Mouse (Mus musculus): ENCODE data around the gene Dock1.

The Dock1 gene

DNA sequence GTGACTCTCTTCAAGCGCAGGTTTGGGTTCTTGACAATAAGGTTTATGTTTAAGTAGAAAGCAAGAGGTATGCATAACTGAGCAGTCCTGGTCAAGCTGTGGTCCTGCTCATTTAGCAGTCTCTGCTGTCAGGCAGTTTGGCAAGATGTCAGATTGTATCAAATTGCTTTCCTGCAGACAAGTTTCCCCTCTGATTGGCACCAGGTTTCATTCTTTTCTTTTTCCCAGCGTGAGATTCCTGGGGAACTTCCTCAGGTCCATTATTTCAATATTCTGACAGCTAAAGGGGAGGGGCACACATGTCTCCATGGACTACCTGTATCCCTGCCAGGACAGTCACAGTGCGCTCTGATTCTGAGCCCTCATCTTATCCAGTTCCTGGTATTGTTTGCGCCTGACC, 153.4 kb downstream of the Dock1 start:
- DNase-seq (ENCODE audit: low read depth): peak; percentile 36

DNA sequence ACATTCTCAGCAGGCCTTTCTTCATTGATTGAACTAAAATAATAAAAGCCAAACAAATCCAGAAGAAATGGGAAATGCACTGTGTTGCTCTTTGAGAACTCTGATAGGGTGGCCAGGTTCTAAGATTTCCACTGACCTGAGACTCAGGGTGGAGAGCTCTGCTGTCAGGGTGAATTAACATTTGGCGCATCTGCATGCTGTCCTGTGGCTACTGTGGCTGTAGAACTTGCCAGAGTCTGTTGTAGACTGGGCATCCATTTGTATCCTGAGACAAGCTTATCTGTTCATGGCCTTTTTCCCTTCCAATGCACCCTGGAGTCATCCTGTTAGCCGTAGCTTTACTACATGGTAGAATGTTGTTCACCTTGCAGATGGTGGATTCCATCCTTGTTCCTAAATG, 169.6 kb downstream of the Dock1 start:
- no peak for DNase-seq (ENCODE audit: low read depth)

GRCm38 (mm10) chr7:134842751-134843150, 172.3 kb downstream of the Dock1 start:
- DNase-seq (ENCODE audit: low read depth): no peak

- no peak for DNase-seq (ENCODE audit: low read depth)
Measured at GRCm38 (mm10) chr7:134862000-134862399, 191.5 kb downstream of the Dock1 start.

DNA sequence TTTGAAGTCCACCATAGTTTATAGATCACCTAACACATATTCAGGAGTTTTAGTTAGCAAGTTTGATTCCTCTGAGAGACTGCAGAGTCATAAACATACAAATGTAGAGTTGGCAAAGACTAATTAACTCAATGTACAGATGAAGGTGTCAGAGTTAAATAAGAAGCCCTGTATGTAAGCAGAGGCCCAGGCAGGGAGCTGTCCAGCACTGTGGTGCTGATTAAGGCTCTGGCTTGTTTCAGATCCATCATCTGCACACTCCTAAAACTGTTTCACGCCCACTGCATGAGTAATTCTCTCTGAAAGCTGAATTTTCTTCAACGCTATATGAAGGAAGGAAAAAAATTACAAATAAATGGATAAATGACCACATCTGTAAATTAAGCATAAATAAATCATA, 193.7 kb downstream of the Dock1 start:
- DNase-seq (ENCODE audit: low read depth): peak; percentile 88

GRCm38 (mm10) chr7:134872511-134872910, 202.1 kb downstream of the Dock1 start:
- no peak for DNase-seq (ENCODE audit: low read depth)

GRCm38 (mm10) chr7:134872981-134873380, 202.5 kb downstream of the Dock1 start:
- DNase-seq (ENCODE audit: low read depth): no peak

- DNase-seq (ENCODE audit: low read depth): no peak
Measured at GRCm38 (mm10) chr7:134878985-134879384, 208.5 kb downstream of the Dock1 start.

DNA sequence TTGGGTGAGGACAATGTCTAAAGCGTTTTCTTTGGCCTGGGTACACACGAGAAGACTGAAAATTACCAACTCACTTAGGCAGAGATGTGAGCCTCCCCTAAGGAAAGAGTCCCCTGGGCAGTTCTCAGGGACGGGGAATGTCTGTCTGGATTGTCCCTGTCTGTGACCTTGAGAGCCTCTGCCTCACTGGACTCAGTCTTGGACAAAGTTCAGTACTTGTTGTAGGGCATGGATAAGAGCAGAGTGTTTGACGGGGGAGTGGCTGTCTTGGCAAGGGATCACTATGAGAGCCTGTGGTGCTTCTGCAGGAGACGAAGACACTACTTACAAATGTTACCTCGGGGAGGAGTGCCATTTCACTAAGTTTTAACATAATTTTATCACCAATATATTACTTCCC, 210.0 kb downstream of the Dock1 start:
- no peak for DNase-seq (ENCODE audit: low read depth)

GRCm38 (mm10) chr7:134883516-134883915, 213.1 kb downstream of the Dock1 start:
- peak; percentile 5 for DNase-seq (ENCODE audit: low read depth)

DNA sequence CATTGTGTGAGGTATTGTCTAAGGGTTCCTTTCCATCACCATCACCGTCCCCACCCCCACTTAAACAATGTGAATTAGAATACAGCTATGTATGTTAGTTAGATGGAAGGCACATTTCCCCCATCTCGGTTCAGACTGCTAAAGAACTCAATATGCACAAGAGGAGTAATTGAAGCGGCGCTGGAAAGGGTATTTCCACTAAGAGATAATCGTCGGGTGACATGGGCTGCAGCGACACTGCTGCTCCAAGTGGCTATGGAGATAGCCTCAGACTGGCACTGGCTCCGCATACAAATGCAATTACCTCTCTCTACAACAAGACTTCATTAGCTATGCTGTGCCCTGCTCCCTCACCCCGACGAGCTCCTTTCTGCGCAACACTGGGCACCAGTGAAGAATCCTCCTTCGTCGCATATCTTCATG, 222.0 kb downstream of the Dock1 start:
- no peak for DNase-seq (ENCODE audit: low read depth)

DNA sequence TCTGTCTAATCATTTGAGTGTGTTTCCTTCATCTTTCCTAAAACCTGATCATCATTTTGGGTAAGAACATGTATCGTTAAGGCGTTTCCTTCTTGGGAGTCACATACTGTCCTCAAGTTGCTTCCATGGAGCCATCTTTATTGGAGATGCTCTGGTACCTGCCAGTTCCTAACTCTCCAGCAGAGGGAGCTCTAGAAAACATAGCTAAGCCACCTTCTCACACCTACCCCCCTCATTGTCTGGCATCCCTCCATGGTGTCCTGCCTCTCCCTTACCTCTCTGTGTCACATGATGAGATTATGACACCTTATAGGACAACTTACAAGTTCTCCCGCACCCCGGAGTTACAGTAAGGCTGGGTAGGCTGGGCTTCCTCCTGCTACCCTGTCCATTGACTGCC, 222.5 kb downstream of the Dock1 start:
- DNase-seq (ENCODE audit: low read depth): peak; percentile 26

DNA sequence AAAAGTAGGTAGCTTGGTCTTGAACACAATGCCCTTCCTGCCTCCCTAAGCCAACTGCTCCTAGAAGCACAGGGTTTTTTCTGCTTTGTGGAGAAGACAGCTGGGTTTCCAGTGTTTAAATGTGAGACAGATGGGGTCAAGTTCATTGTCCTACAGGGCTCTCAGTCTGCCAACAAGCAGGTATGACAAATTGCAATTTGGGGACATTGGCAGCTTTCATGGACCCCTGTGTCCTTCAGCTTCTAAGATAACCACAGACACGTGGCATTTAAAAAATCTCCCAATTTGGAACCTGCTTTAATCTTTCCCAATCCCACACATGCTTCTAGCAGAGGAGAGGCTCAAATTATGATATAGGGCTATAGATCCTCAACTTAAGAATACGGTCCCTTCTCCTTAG, 224.2 kb downstream of the Dock1 start:
- DNase-seq (ENCODE audit: low read depth): no peak

GRCm38 (mm10) chr7:134899462-134899861, 229.0 kb downstream of the Dock1 start:
- DNase-seq (ENCODE audit: low read depth): no peak

DNA sequence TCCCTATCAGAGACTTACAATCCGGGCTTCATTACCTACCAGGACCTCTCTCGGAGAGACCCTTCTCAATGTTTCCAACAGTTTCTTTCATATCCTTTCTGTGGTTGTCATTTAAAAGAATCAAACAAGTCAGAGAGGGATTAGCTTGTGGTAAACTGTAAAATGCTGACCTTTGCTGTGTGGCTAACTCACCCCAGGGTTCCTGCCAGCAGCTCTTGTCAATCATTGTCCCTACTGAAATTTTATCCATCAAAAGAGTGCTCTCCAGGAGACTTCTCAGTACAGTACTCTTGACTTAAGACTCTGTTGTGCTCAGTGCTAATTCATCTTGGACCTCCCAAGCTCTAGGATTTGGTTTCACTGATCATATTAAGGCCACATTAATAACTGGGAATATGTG, 231.5 kb downstream of the Dock1 start:
- DNase-seq (ENCODE audit: low read depth): no peak

GRCm38 (mm10) chr7:134931886-134932285, 261.4 kb downstream of the Dock1 start:
- no peak for DNase-seq (ENCODE audit: low read depth)

GRCm38 (mm10) chr7:134937471-134937926, 267.0 kb downstream of the Dock1 start:
- no peak for DNase-seq (ENCODE audit: low read depth)

DNA sequence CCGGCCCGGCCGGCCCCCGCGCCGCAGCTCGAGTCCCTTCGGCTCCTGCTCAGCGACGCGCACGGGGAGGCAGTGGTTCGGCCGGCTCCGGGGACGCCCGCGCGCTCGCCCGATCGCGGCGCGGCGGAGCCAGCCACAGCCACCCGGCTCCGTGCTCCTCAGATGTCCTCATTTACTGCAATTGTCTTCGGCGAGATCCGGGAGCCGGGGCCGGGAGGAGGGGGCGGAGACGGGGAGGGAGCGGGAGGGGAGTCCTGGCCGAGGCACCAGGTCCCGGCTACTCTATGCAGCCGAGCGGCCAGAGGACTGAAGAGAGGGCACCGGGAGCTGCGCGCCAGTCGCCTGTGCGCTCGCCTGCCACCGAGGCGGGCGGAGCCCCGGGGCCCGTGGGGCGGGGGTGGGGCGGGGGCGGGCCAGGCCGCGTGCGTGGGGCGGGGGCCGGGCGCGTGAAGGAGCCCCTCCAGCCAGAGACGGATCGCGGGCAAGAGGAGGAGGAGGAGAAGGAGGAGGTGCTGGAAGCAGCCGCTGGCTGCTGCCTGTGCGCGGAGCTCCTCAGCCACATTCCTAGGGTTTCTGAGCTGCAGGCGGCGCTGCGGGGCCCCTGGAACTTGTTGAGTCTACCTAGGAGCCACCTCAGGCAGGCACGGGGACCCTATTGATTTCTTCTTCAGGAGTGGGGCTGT, 267.6 kb downstream of the Dock1 start, which contains the start of gene Fam196a:
TSS of gene Fam196a (minus strand) at position 504 of the 683 bp plus-strand sequence.
- no peak for DNase-seq (ENCODE audit: low read depth)

DNA sequence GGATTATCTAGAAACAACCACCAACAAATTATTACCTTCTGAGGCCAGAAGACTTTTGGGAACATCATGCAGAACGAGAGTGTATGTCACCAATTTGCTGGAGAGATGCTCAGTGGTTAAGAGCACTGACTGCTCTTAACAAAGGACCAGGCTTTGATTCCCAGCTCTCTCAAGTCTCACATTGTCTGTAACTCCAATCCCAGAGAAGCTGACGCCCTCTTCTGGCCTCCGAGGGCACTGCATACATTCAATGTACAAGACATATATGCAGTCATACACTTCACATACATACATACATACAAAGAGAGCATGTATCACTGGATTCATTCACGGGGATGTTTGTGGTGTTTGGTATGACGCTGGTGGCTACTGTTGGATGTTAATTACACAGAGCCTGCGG, 271.4 kb downstream of the Dock1 start:
- no peak for DNase-seq (ENCODE audit: low read depth)

GRCm38 (mm10) chr7:134943063-134943462, 272.6 kb downstream of the Dock1 start:
- DNase-seq (ENCODE audit: low read depth): no peak

DNA sequence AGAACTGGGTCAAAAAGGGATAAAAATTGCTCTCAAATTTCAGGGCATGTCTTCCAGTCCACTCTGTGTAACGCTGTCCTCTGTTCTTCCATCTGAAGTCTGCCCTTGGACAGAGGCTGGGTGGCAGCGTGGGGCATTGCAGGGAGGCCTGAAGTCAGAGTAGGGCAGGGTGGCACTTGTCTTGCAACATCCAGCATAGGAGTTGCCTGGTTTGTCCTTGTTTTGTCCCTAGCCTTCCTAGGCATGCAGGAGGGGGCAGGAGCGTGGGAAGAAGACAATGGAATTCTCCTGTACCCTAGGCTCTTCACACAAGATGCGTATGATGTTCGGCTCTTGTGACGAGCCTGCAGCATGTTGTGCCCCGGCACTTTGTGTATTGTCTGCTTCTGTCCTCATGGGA, 273.2 kb downstream of the Dock1 start:
- DNase-seq (ENCODE audit: low read depth): no peak

- peak; percentile 4 for DNase-seq (ENCODE audit: low read depth)
Measured at GRCm38 (mm10) chr7:134945925-134946716, 275.7 kb downstream of the Dock1 start.

DNA sequence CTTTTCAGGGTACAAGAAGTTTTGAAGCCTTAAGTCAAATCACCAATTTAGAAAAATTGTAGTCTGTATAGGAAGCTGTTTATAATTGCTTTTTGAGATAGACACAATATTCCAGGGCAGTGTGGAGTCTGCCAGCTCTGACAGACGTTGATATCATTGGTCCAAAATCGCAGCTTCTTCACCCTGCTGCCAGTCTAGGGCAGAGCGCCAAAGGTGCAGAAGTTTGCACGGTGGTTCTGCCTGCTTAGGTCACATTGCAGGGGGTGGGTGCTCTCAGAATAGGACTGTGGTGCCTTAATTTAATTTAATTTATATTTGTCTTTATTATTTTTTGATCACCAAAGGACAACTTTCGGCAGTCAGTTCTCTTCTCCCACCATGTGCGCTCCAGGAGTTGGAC, 288.6 kb downstream of the Dock1 start:
- DNase-seq (ENCODE audit: low read depth): no peak

Data from NIH3T3 (cell line).